ENCODE assay signal across 19 mouse cellular contexts in the genomic region with DNA sequence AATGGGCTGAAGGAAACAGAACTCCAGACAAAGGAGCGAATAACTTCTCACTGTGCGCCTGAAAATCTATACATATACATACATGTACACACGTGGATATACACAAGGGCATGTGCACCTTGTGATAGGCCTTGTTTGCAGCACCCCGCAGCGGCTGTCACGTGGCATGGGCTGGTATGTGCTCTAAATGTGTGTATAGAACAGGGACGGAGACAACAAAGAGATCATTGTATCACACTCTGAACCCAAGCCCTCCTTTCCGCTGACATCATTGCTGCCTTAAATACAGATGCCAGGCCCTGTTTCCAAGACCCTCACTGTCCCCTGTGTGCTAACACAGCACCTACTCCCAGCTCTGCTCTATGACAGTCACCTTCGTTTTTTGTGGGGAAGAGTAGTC. TPM values are rescaled to one million over a fixed set of nuclear protein-coding genes. Genes with fewer than 3 reads are reported as not detected.
A peak's percentile ranks its signal among the peaks of the same experiment; 100 is the strongest.
DNase-seq lines count a peak whose midpoint lies in the region; ATAC-seq and TF ChIP-seq lines count a peak whose summit lies in the region.
"Had no signal": no experiment of that assay in that cellular context is flagged by ENCODE, and none has a peak within 500 bp of the region (broad histone marks: within the 10 kb centered on the region; RNA-seq: fewer than 3 reads in every experiment).

No protein-coding gene starts in this region.

- peaks cover 25% of the 10 kb centered on the region for H3K36me3 ChIP-seq in lung, embryonic 14.5 days (ENCODE audit: insufficient read depth)
- H3K36me3 ChIP-seq in embryonic facial prominence, embryonic 10.5 days (replicated peaks): peaks cover 16% of the 10 kb centered on the region
- H3K36me3 ChIP-seq in forebrain, embryonic 14.5 days (ENCODE audit: control insufficient read depth, insufficient read depth, low read length): no peaks in the 10 kb centered on the region

- H3K9me3 ChIP-seq in lung, embryonic 14.5 days (ENCODE audit: low read depth, low read length): no peaks in the 10 kb centered on the region
- 0 out of 2 replicates have a peak, but pooled peaks cover 2% of the 10 kb centered on the region for H3K9me3 ChIP-seq in embryonic facial prominence, embryonic 10.5 days
- H3K9me3 ChIP-seq in forebrain, embryonic 14.5 days (replicated peaks; ENCODE audit: control insufficient read depth, low read length): no peaks in the 10 kb centered on the region

- intact Hi-C loops in gastrocnemius, adult 2 months (cut with DNase I): no loop called here
- intact Hi-C loops in gastrocnemius, postnatal 36 days (cut with DNase I): no loop called here

- no peak for DNase-seq in gastrocnemius, adult 2 months
- no peak for DNase-seq in gastrocnemius, postnatal 36 days
- DNase-seq in lung, embryonic 14.5 days: peak; percentile 51
- DNase-seq in lung, postnatal 4 days: no peak
- peak; percentile 55 for DNase-seq in embryonic facial prominence, embryonic 10.5 days (ENCODE audit: low spot score)
- peak; percentile 62 for DNase-seq in forebrain, embryonic 14.5 days (ENCODE audit: low spot score)
- DNase-seq in right cerebral cortex, adult 2 months (ENCODE audit: low spot score in 2 of 2): no peak
- no peak for DNase-seq in left cerebral cortex, adult 8-10 months (ENCODE audit: low spot score in 2 of 2)
- DNase-seq: cerebellum, adult 18-20 months; heart, postnatal 14 days; kidney, postnatal 10 days; layer of hippocampus, postnatal 36 days; lung, postnatal 14 days; thymus, postnatal 25 days had no signal

- peak overlapping the region; percentile 26; the same call in 1 of the 2 replicates for H3K4me2 ChIP-seq in lung, embryonic 14.5 days
- H3K4me2 ChIP-seq in forebrain, embryonic 14.5 days (ENCODE audit: low read length): peak overlapping the region; percentile 26; the same call in 1 of the 2 replicates

- 0 out of 2 replicates have a peak, but pooled peaks have one; percentile 16 for ATAC-seq in lung, embryonic 14.5 days (ENCODE audit: insufficient read depth)
- ATAC-seq in forebrain, embryonic 14.5 days: peak; percentile 62
- ATAC-seq: intestine, embryonic 16.5 days had no signal

- no peaks in the 10 kb centered on the region for H3K27me3 ChIP-seq in lung, embryonic 14.5 days (ENCODE audit: insufficient read depth, low read length)
- H3K27me3 ChIP-seq in embryonic facial prominence, embryonic 10.5 days (replicated peaks; ENCODE audit: low read depth, poor library complexity, severe bottlenecking): 0 out of 2 replicates have a peak, but pooled peaks cover 4% of the 10 kb centered on the region
- no peaks in the 10 kb centered on the region for H3K27me3 ChIP-seq in forebrain, embryonic 14.5 days (replicated peaks; ENCODE audit: control insufficient read depth, insufficient read depth, low read length)

- TF ChIP-seq CTCF in gastrocnemius, adult 2 months (IDR thresholded peaks at IDR 0.05): no peak
- no peak for TF ChIP-seq CTCF in lung, embryonic 14.5 days (IDR thresholded peaks at IDR 0.05; ENCODE audit: low read depth)

- H3K4me1 ChIP-seq in lung, embryonic 14.5 days (ENCODE audit: insufficient read depth): peaks cover 14% of the 10 kb centered on the region
- H3K4me1 ChIP-seq in embryonic facial prominence, embryonic 10.5 days: peaks cover 49% of the 10 kb centered on the region
- H3K4me1 ChIP-seq in forebrain, embryonic 14.5 days (ENCODE audit: control insufficient read depth, insufficient read depth, low read length): peaks cover 7% of the 10 kb centered on the region

- H3K27ac ChIP-seq in gastrocnemius, adult 2 months: peak overlapping the region; percentile 59
- H3K27ac ChIP-seq in lung, embryonic 14.5 days (ENCODE audit: low read depth): peak overlapping the region; percentile 56; the same call in 1 of the 2 replicates
- H3K27ac ChIP-seq in embryonic facial prominence, embryonic 10.5 days (replicated peaks): peak overlapping the region; percentile 69
- no peak overlapping the region for H3K27ac ChIP-seq in forebrain, embryonic 14.5 days (ENCODE audit: low read depth, low read length)

- no peak overlapping the region for H3K9ac ChIP-seq in lung, embryonic 14.5 days
- H3K9ac ChIP-seq in forebrain, embryonic 14.5 days (ENCODE audit: low read length): no peak overlapping the region

- WGBS in lung, embryonic 14.5 days: 59% methylated on average over 9 of the region's 9 CpGs
- 53% methylated on average over 9 of the region's 9 CpGs for WGBS in embryonic facial prominence, embryonic 10.5 days
- 34% methylated on average over 9 of the region's 9 CpGs for WGBS in forebrain, embryonic 14.5 days

- H3K4me3 ChIP-seq in gastrocnemius, adult 2 months: peak overlapping the region; percentile 32; the same call in 1 of the 2 replicates
- H3K4me3 ChIP-seq in lung, embryonic 14.5 days (ENCODE audit: low read depth, low read length): no peak overlapping the region
- no peak overlapping the region for H3K4me3 ChIP-seq in embryonic facial prominence, embryonic 10.5 days
- H3K4me3 ChIP-seq in forebrain, embryonic 14.5 days (ENCODE audit: low read depth, low read length): no peak overlapping the region

RNA-seq across cellular contexts. Expression of gene Hils1, which starts 12.3 kb away (rescaled TPM):
- not detected for total RNA-seq in gastrocnemius, adult 2 months (2021)
- not detected for total RNA-seq in gastrocnemius, postnatal 36 days (2021)
- polyA plus RNA-seq in lung, embryonic 14.5 days (2014; fragmentation: Nextera tagmentation; extraction: Ambion mirVana): not detected in 2 replicates
- not detected in 2 replicates for polyA plus RNA-seq in embryonic facial prominence, embryonic 10.5 days (2016; fragmentation: Nextera tagmentation; extraction: Ambion mirVana)
- not detected in 2 replicates for polyA plus RNA-seq in forebrain, embryonic 14.5 days (2014; fragmentation: Nextera tagmentation; extraction: Ambion mirVana)
- not detected for total RNA-seq in left cerebral cortex, adult 8-10 months (2022)
- total RNA-seq: ES-E14; gastrocnemius, adult 8-10 months; heart, postnatal 14 days; layer of hippocampus, postnatal 36 days; liver, adult 2 months had no signal
- polyA plus RNA-seq: intestine, embryonic 16.5 days; liver, adult 2 months; stomach, embryonic 16.5 days had no signal

RNA-seq across cellular contexts. Expression of gene Col1a1, which starts 19.1 kb away (rescaled TPM):
- total RNA-seq in gastrocnemius, adult 2 months (2021): 100 to 1,000 TPM; 154 to 483 TPM
- 100 to 1,000 TPM; 604 to 803 TPM for total RNA-seq in gastrocnemius, postnatal 36 days (2021)
- polyA plus RNA-seq in lung, embryonic 14.5 days (2014; fragmentation: Nextera tagmentation; extraction: Ambion mirVana): 1,035 and 1,062 TPM in 2 replicates
- 61.5 and 88.8 TPM in 2 replicates for polyA plus RNA-seq in embryonic facial prominence, embryonic 10.5 days (2016; fragmentation: Nextera tagmentation; extraction: Ambion mirVana)
- 20.6 and 41.7 TPM in 2 replicates for polyA plus RNA-seq in forebrain, embryonic 14.5 days (2014; fragmentation: Nextera tagmentation; extraction: Ambion mirVana)
- total RNA-seq in left cerebral cortex, adult 8-10 months (2022): 10 to 100 TPM in 1 of 4 experiments, 1 to 10 TPM in 3; 7.0 to 10.2 (median 8.0) TPM

RNA-seq across cellular contexts. Expression of gene Sgca, which starts 21.0 kb away (rescaled TPM):
- 100 to 1,000 TPM; 252 to 278 TPM for total RNA-seq in gastrocnemius, adult 2 months (2021)
- total RNA-seq in gastrocnemius, postnatal 36 days (2021): 100 to 1,000 TPM; 252 to 259 TPM
- polyA plus RNA-seq in lung, embryonic 14.5 days (2014; fragmentation: Nextera tagmentation; extraction: Ambion mirVana): 0.35 TPM in 1 of 2 replicates, not detected in the other
- 0.17 TPM in 1 of 2 replicates, not detected in the other for polyA plus RNA-seq in embryonic facial prominence, embryonic 10.5 days (2016; fragmentation: Nextera tagmentation; extraction: Ambion mirVana)
- not detected in 2 replicates for polyA plus RNA-seq in forebrain, embryonic 14.5 days (2014; fragmentation: Nextera tagmentation; extraction: Ambion mirVana)
- total RNA-seq in left cerebral cortex, adult 8-10 months (2022): under 1 TPM in 3 of 4 experiments, not detected in 1; 0.23 to 0.48 (median 0.25) TPM
- total RNA-seq: ES-E14 had no signal
- polyA plus RNA-seq: liver, adult 2 months had no signal

RNA-seq across cellular contexts. Expression of gene Ppp1r9b, which starts 35.7 kb away (rescaled TPM):
- 10 to 100 TPM; 18.3 to 25.7 TPM for total RNA-seq in gastrocnemius, adult 2 months (2021)
- 10 to 100 TPM; 21.9 to 22.0 TPM for total RNA-seq in gastrocnemius, postnatal 36 days (2021)
- polyA plus RNA-seq in lung, embryonic 14.5 days (2014; fragmentation: Nextera tagmentation; extraction: Ambion mirVana): 13.0 and 14.3 TPM in 2 replicates
- 8.3 and 9.4 TPM in 2 replicates for polyA plus RNA-seq in embryonic facial prominence, embryonic 10.5 days (2016; fragmentation: Nextera tagmentation; extraction: Ambion mirVana)
- polyA plus RNA-seq in forebrain, embryonic 14.5 days (2014; fragmentation: Nextera tagmentation; extraction: Ambion mirVana): 20.8 and 21.8 TPM in 2 replicates
- 100 to 1,000 TPM; 708 to 774 (median 713) TPM for total RNA-seq in left cerebral cortex, adult 8-10 months (2022)

RNA-seq across cellular contexts. Expression of gene Samd14, which starts 54.6 kb away (rescaled TPM):
- under 1 TPM; 0.28 to 0.42 TPM for total RNA-seq in gastrocnemius, adult 2 months (2021)
- under 1 TPM; 0.44 to 0.56 TPM for total RNA-seq in gastrocnemius, postnatal 36 days (2021)
- 22.7 and 24.5 TPM in 2 replicates for polyA plus RNA-seq in lung, embryonic 14.5 days (2014; fragmentation: Nextera tagmentation; extraction: Ambion mirVana)
- 35.5 and 42.5 TPM in 2 replicates for polyA plus RNA-seq in embryonic facial prominence, embryonic 10.5 days (2016; fragmentation: Nextera tagmentation; extraction: Ambion mirVana)
- 81.7 and 96.5 TPM in 2 replicates for polyA plus RNA-seq in forebrain, embryonic 14.5 days (2014; fragmentation: Nextera tagmentation; extraction: Ambion mirVana)
- total RNA-seq in left cerebral cortex, adult 8-10 months (2022): 10 to 100 TPM; 24.4 to 28.9 (median 28.7) TPM

Comparison
In these comparisons a context has a peak if more than half of its experiments do, and no peak if none do; other contexts are left out.
1. DNase-seq: peak in lung, embryonic 14.5 days (single experiment), embryonic facial prominence, embryonic 10.5 days (single experiment) and forebrain, embryonic 14.5 days (single experiment); none in gastrocnemius, adult 2 months (single experiment), gastrocnemius, postnatal 36 days (0 of 2), lung, postnatal 4 days (0 of 2), right cerebral cortex, adult 2 months (0 of 2) and left cerebral cortex, adult 8-10 months (0 of 2).
2. RNA of gene Col1a1, which starts 19.1 kb away (total RNA-seq): 604 to 803 TPM in gastrocnemius, postnatal 36 days and 154 to 483 TPM in gastrocnemius, adult 2 months; 7.0 to 10.2 TPM in left cerebral cortex, adult 8-10 months; every median in the first group is over 10 times any median in the second.
3. RNA of gene Sgca, which starts 21.0 kb away (total RNA-seq): 252 to 278 TPM in gastrocnemius, adult 2 months and 252 to 259 TPM in gastrocnemius, postnatal 36 days; 0.23 to 0.48 TPM in left cerebral cortex, adult 8-10 months; every median in the first group is over 100 times any median in the second.